Mouse (Mus musculus) myocyte (in vitro differentiated cells): ENCODE data around the gene Neu1.
A peak's percentile ranks its signal among the peaks of the same experiment; 100 is the strongest.

Experiments
- E2F4 ChIP-seq: IDR thresholded peaks from one replicate; pipeline ENCODE4 v1.6.1; 2011; ENCODE audit warnings: mild to moderate bottlenecking, control low read depth, moderate library complexity; ENCODE audit not compliant: insufficient read depth
- MAX ChIP-seq: IDR thresholded peaks from one replicate; pipeline ENCODE4 v1.6.1; 2011; ENCODE audit warnings: low read depth, mild to moderate bottlenecking, control low read depth
- MYOD1 ChIP-seq, 3 experiments: IDR thresholded peaks; one replicate each; pipeline ENCODE4 v1.6.1; 2011; ENCODE audit warnings: control low read depth in 2 of 3, low read depth in 2 of 3, mild to moderate bottlenecking in 2 of 3, moderate library complexity in 1 of 3; ENCODE audit not compliant: insufficient read length in 2 of 3, control insufficient read depth in 1 of 3
- POLR2A ChIP-seq: IDR thresholded peaks from one replicate; pipeline ENCODE4 v1.6.1; 2011; ENCODE audit warnings: low read depth, mild to moderate bottlenecking, control low read depth, moderate library complexity; ENCODE audit not compliant: insufficient read length
- POLR2AphosphoS2 ChIP-seq: IDR thresholded peaks from one replicate; pipeline ENCODE4 v1.6.1; 2011; ENCODE audit warnings: low read depth, control low read depth; ENCODE audit not compliant: insufficient read length
- TCF12 ChIP-seq: IDR thresholded peaks from one replicate; pipeline ENCODE4 v1.6.1; 2011; ENCODE audit warnings: mild to moderate bottlenecking, control low read depth; ENCODE audit not compliant: poor library complexity, insufficient read depth, severe bottlenecking
- TCF3 ChIP-seq: IDR thresholded peaks from one replicate; pipeline ENCODE4 v1.6.1; 2011; ENCODE audit warnings: low read depth, control low read depth; ENCODE audit not compliant: insufficient read length
- USF1 ChIP-seq: IDR thresholded peaks from one replicate; pipeline ENCODE4 v1.6.1; 2011; ENCODE audit warnings: low read depth, mild to moderate bottlenecking, control low read depth, moderate library complexity

GRCm38 (mm10) chr17:34894074-34894597 lies 36.9 kb upstream of the Neu1 start:
- TF ChIP-seq MAX: no peak
- peak; percentile 74 for TF ChIP-seq POLR2A
- no peak for TF ChIP-seq USF1
- peak; percentile 54 for TF ChIP-seq TCF12
- TF ChIP-seq TCF3: peak; percentile 57
- TF ChIP-seq E2F4: no peak
- peak in 2 of 3 experiments; percentile 93 to 97 for TF ChIP-seq MYOD1 (IDR thresholded peaks at IDR 0.05; ENCODE audit: control insufficient read depth in 1 of 3, insufficient read length in 2 of 3, low read depth in 2 of 3)
- TF ChIP-seq POLR2AphosphoS2: peak; percentile 69
